Mouse (Mus musculus) regulatory T cell (primary cell): ENCODE results near the gene Fuca1.

Experiments used
- in situ Hi-C: fragments of 300-600 bp; cut with MboI, MseI; formaldehyde crosslinking; loops from one replicate; pipeline ENCODE4 v1.15.1; 2025; ENCODE audit warnings: high pct_unique_total_duplicates

Gene Fuca1

GRCm38 (mm10) chr4:135920304-135921241, at the start of gene Fuca1:
TSS of gene Fuca1 (plus strand) at chr4:135920735.
- in situ Hi-C loops, result no loop called here

GRCm38 (mm10) chr4:135872015-135872414, 48.5 kb upstream of the Fuca1 start:
- in situ Hi-C loops, result no loop called here

- in situ Hi-C loops, result no loop called here
Measured at GRCm38 (mm10) chr4:135872589-135873391, 47.7 kb upstream of the Fuca1 start.

GRCm38 (mm10) chr4:135873526-135874202, 46.9 kb upstream of the Fuca1 start, which contains the start of gene Pnrc2:
TSS of gene Pnrc2 (minus strand) at chr4:135873850.
- in situ Hi-C loops, result no loop called here

- in situ Hi-C loops, result no loop called here
Measured at GRCm38 (mm10) chr4:135874564-135875535, 45.7 kb upstream of the Fuca1 start.

GRCm38 (mm10) chr4:135875546-135875945, 45.0 kb upstream of the Fuca1 start:
- in situ Hi-C loops, result no loop called here

- in situ Hi-C loops, result no loop called here
Measured at GRCm38 (mm10) chr4:135875991-135876582, 44.4 kb upstream of the Fuca1 start.

GRCm38 (mm10) chr4:135876583-135877020, 43.9 kb upstream of the Fuca1 start:
- in situ Hi-C loops, result no loop called here

GRCm38 (mm10) chr4:135877742-135878141, 42.8 kb upstream of the Fuca1 start:
- in situ Hi-C loops, result no loop called here

GRCm38 (mm10) chr4:135879021-135879420, 41.5 kb upstream of the Fuca1 start:
- in situ Hi-C loops, result no loop called here

GRCm38 (mm10) chr4:135880018-135880417, 40.5 kb upstream of the Fuca1 start:
- in situ Hi-C loops, result no loop called here

- in situ Hi-C loops, result no loop called here
Measured at GRCm38 (mm10) chr4:135880576-135880975, 40.0 kb upstream of the Fuca1 start.

GRCm38 (mm10) chr4:135882023-135882422, 38.5 kb upstream of the Fuca1 start:
- in situ Hi-C loops, result no loop called here

- in situ Hi-C loops, result no loop called here
Measured at GRCm38 (mm10) chr4:135883401-135883851, 37.1 kb upstream of the Fuca1 start.

GRCm38 (mm10) chr4:135883881-135884516, 36.5 kb upstream of the Fuca1 start:
- in situ Hi-C loops, result no loop called here

- in situ Hi-C loops, result no loop called here
Measured at GRCm38 (mm10) chr4:135884531-135884930, 36.0 kb upstream of the Fuca1 start.

- in situ Hi-C loops, result loop anchor here (5.0 kb wide), 1 partner anchor 52 kb away; no protein-coding TSS in a partner anchor
Measured at GRCm38 (mm10) chr4:135885676-135886075, 34.9 kb upstream of the Fuca1 start.

GRCm38 (mm10) chr4:135886184-135886583, 34.4 kb upstream of the Fuca1 start:
- in situ Hi-C loops, result loop anchor here (5.0 kb wide), 1 partner anchor 51 kb away; no protein-coding TSS in a partner anchor

- in situ Hi-C loops, result loop anchor here (5.0 kb wide), 1 partner anchor 49 kb away; no protein-coding TSS in a partner anchor
Measured at GRCm38 (mm10) chr4:135888448-135889057, 32.0 kb upstream of the Fuca1 start.
